Comparison of ENCODE assay signal across 8 mouse cellular contexts in the genomic region with DNA sequence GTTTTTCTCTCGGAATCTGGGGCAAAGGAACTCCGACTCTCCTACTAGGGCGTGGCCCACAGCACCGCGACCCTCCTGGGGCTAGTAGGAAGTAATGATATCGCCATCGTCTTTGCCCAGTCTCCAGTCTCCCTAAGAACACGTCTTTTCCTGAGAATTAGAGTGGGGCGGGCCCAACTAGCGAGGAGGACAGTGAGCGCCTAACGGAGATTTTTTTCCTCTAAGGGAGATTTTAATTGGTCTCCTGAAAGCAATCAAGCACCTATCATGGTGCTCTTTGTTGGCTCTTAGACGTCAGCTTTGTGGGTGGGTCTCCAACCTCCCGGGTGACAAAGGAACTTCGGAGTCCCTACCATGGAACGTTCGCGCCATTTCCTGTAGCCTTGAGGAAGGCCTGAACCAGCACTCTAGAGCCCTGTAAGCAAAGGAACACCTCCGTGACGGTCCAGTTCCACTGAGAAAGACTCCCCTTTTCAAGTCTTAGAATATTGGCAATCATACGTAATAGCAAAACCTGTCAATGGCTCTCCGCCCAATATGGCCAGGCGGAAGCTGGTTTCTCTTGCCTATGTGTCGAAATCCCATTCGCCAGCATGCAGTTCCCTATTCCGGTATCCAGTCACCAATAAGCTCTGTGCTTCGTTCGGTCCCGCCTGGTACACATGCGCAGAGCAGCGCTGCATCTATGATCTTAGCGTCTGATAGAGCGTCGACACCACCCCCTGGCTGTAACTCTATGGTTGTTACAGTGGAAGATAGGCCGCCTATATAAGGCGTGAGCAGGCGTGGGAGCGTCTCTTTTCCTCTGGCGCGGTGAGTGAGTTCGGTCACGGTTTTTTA. TPM values are rescaled to one million over a fixed set of nuclear protein-coding genes. Genes with fewer than 3 reads are reported as not detected.
DNase-seq lines count a peak whose midpoint lies in the region; ATAC-seq lines count a peak whose summit lies in the region.

A gene (plus strand): TSS at position 751 of the 840 bp plus-strand sequence.

- peak within 1 kb of the TSS; percentile 94 for H3K27ac ChIP-seq in hindbrain, embryonic 12.5 days

- H3K4me3 ChIP-seq in hindbrain, embryonic 12.5 days: peak within 1 kb of the TSS; percentile 51

- peak within 1 kb of the TSS; percentile 77 for H3K9ac ChIP-seq in hindbrain, embryonic 12.5 days

- no peaks in the 10 kb centered on the region; the same call in 1 of the 2 replicates for H3K9me3 ChIP-seq in hindbrain, embryonic 12.5 days (replicated peaks)

- WGBS in hindbrain, embryonic 12.5 days: 22% methylated on average over 42 of the region's 42 CpGs

- no peaks in the 10 kb centered on the region for H3K27me3 ChIP-seq in hindbrain, embryonic 12.5 days

- peak within 1 kb of the TSS; percentile 59 for H3K4me2 ChIP-seq in hindbrain, embryonic 12.5 days (replicated peaks)

- DNase-seq in Muller cell, postnatal 12 days (ENCODE audit: inconsistent ontology term): peak; percentile 96
- peak; percentile 89 to 93 for DNase-seq in cerebellum, postnatal 10 days
- DNase-seq in frontal cortex, postnatal 10 days (ENCODE audit: low spot score in 2 of 2): peak; percentile 86 to 91
- peak; percentile 87 to 94 for DNase-seq in layer of hippocampus, postnatal 14 days (ENCODE audit: low spot score in 2 of 2)
- peak; percentile 89 for DNase-seq in lung, postnatal 14 days
- peak; percentile 94 for DNase-seq in retina, adult 2 months (ENCODE audit: low read depth, low spot score)
- DNase-seq in thymus, postnatal 36 days: peak; percentile 80 to 92

- ATAC-seq in hindbrain, embryonic 12.5 days (ENCODE audit: low FRiP score): peak; percentile 95

- H3K36me3 ChIP-seq in hindbrain, embryonic 12.5 days: peaks cover 3% of the 10 kb centered on the region; the same call in 1 of the 2 replicates

- peaks cover 6% of the 10 kb centered on the region; the same call in 1 of the 2 replicates for H3K4me1 ChIP-seq in hindbrain, embryonic 12.5 days

RNA-seq across cellular contexts. Expression of the gene that starts here (rescaled TPM):
- 520 and 550 TPM in 2 replicates for polyA plus RNA-seq in hindbrain, embryonic 12.5 days (2016; fragmentation: Nextera tagmentation; extraction: Ambion mirVana)
- total RNA-seq in layer of hippocampus, postnatal 14 days (2021): 100 to 1,000 TPM; 156 to 173 TPM

Comparison
In these comparisons a context has a peak if more than half of its experiments do, and no peak if none do; other contexts are left out.
1. Peak in every context shown above with its lines: DNase-seq, ATAC-seq, H3K4me3 ChIP-seq and H3K27ac ChIP-seq.